Mouse (Mus musculus): ENCODE results near the gene Vkorc1l1.

Gene Vkorc1l1

DNA sequence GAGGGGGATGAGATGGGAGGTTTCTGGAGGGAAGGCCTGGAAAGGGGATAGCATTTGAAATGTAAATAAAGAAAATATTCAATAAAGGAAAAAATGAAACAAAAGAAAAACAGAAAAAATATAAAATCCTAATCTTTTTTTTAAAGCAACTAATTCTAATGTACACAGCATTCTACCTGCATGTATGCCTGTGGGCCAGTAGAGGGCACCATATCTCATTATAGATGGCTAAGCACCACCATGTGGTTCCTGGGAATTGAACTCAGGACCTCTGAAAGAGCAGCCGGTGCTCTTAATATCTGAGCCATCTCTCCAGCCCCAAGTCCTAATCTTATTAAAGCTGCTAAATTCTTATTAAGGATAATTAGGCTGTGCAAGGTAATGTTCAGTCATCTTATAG is 65.6 kb downstream of the Vkorc1l1 start:
- DNase-seq = no peak

DNA sequence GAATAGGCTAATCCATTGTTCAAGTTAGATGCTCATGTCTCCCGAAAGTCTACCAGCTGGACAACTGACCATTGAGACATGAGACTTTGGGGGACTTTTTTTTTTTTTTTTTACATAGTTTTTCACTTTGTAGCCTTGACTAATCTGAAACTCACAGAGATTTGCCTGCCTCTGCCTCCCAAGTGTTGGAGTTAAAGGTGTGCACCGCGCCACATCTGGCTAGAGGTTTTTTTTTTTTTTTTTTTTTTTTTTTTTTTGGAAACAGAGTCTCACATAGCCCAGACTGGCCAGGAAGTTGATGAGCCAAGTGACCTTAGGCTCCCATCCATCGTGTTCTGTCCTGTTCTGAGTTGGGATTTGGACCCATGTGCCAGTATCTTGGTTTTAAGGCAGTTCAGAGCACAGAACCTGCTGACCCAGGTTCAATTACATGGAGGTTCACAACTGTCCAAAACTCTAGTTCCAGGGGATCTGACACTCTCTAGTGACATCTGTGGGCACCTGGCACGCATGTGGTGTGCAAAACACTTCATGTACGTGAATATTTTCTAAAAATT is 66.3 kb downstream of the Vkorc1l1 start:
- DNase-seq = no peak

DNA sequence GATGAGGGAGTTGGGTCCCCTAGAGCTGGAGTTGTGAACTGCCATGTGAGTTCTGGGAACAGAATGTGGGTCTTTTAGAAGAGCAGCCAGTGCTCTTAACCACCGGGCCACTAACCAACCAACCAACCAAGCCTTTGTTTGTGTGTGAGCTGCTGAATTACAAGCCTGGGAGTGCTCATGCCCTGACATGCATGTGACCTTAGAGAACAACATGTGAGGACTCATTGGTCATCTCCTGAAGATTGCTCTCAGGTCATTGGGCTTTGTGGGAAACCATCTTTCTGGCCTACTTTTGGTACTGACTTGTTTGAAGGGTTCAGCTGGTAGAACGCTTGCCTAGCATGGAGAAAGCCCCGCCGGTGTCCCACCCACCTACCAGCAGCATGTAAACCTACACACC is 68.0 kb downstream of the Vkorc1l1 start:
- DNase-seq = no peak

DNA sequence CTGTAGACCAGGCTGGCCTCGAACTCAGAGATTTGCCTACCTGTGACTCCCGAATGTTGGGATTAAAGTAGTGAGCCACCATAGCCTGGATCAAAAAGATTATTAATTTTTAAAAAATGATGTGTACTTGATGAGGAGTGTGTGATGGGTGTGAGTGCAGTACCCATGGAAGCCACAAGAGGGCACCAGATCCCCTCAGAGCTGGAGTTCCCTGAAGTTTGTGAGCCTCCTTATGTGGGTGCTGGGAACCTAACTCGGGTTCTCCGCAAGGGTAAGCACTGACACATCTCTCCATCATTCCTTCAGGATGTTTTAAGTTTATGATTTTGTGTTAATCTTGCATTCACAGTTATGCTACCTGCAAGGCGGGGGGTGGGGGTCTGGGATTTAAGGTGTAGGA is 69.2 kb downstream of the Vkorc1l1 start:
- no peak for DNase-seq

DNA sequence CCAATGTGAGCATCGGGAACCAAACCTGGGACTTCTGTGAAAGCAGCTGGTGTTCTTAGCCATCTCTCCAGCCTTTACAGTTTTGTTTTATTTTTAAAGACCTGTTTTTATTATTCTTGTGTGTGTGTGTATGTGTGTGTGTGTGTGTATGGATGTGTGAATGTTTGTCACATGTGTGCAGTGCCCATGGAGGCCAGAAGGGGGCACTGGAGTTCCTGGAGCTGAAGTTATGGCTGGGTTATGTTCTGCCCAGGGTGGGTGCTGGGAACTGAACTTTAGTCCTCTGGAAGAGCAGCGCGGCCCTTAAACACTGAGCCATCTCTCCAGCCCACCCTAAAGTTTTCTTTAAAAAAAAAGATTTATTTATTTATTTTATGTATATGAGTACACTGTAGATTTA is 73.3 kb downstream of the Vkorc1l1 start:
- no peak for DNase-seq

DNA sequence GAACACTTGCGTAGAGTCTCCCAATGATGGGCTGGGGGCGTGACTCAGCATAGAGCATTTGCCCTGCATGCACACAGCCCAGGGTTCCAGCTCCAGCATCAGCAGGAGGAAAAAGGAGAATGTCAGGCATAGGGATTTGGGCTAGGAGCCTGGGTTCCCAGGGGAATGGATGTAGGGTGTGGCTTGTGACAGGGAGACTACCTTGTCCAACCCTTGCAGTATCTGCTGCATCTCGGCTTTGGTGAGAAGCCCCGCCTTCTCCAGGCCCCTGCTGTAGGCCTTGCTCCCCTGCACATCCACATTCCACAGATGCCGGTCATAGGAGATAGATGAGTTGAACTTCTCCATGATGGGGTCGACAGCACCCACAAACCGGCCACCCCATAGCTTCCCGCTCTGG is 77.7 kb downstream of the Vkorc1l1 start:
- no peak for DNase-seq

DNA sequence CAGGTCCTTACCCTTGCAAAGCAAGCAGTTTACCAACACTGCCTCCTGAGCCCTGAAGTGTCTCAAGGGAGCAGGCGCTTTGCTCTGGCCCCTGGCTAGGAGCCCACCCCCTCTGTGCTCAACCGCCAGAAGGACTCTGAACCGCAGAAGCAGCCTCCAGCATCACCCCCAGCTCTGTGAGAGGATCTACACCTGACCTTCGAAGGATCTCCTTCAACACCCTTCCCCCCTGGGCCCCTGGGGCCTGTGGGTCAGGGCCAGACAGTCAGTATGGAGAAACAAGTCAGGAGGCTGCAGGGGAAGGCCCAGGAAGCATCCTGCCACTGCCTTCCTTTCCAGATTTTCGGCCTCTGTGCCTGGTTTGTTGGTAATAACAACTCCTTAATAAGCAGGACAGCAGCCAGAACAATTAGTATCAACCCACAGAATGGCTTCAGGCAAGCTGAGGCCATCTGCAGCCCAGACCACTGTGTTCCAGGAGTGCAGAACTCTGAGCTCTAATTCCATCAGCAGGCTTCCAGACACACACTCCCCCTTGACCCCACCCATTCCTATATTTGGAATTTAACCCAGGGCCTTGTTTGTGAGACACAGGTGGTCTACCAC is 79.7 kb downstream of the Vkorc1l1 start:
- no peak for DNase-seq

DNA sequence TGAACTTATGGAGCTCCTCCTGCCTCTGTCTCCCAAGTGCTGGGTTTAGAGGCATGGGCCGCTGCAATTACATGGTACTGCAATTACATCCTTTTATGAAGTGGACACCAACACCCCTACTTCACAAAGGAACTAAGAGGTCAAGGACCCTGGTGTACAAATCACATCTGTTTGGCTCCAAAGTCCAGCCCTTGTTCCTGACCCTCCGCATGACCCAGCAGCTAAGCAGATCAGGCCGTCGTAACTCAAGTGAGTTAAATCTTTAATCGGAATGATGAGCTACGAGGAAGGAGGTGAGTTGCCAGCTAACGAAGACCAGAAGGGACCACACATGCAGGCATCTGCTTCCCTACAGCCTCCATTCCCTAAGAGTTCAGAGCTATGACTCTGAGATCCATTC is 80.6 kb downstream of the Vkorc1l1 start:
- no peak for DNase-seq

DNA sequence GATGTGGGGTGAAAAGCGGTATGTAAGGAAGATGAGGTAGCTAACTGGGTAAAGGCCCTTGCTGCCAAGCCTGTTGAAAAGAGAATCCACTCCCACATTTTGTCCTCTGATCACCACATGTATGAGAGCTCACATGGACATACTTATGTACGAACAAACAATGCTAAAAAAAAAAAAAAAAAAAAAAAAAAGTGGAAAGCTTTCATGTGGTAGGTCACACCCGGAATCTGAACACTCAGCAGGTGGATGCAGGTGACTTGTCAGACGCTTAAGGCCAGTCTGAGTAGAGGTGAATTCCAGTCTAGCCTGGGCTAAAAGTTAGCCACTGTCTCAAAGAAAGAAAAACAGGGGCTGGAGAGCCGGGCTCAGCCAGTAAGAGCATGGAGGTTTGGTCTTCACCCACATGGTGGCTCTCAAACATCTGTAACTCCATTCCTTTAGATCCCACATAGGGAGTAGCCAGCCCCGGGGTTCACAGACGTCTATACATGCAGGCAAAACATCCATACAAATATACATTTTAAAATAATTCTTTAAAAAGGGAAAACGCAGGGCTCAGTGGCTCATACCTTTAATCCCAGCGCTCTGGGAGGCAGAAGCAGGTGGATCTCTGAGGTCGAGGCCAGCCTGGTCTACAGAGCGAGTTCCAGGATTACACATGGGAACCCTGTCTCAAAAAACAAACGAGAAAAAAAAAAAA is 81.4 kb downstream of the Vkorc1l1 start:
- no peak for DNase-seq

DNA sequence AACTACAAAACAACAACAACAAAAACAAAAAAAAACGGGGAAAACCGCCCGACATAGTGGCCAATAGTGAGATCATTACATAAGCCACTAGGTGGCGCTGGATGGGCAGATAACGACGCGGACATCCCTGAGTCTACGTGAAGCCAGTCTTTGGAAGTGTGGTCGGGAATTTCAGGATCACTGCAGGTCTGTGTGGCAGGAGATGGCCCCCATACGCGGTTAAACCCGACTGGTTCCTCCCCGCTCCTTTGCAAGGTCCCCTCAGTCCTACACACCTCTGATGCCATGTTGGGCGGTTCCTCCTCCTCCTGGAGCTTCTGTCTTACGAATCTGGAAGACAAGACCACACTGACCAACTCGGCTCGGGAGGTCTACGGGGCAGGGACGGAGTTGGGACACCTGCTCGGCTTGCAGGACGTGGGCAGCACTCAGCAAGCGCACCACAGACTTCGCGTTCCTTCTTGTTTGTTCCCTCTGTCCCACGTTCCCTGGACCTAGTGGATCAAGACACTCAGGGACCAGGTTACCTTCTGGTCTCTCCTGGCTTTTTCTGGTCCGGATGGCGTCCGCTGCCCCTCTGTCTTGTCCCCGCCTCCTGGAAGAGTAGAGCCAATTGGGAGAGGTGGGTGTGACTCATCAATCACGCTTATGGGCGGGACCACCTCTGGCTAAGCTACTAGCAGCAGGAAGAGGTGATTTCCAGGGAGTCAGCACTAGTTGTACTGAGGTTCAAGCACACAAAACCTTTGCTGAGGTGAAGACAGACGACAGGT is 82.2 kb downstream of the Vkorc1l1 start:
- peak; percentile 72 for DNase-seq

DNA sequence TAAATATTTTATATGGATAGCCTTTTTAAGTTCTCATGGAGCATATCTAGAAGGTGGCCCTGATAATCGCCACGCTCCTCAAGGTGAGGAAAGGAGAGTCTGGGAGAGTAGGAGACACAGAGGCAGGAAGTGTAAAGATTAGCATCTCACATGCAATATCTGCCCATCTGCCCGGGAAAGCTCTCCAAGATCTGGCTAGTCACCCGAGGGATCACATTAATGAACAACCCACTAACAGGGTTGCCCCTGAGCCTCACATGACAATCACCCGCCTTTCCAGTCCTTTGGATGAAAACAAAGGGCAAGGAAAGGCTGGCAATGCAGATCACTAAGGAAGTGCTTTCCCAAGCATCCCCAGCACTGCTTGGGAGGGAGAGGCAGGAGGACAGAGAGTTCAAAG is 85.4 kb downstream of the Vkorc1l1 start:
- no peak for DNase-seq

DNA sequence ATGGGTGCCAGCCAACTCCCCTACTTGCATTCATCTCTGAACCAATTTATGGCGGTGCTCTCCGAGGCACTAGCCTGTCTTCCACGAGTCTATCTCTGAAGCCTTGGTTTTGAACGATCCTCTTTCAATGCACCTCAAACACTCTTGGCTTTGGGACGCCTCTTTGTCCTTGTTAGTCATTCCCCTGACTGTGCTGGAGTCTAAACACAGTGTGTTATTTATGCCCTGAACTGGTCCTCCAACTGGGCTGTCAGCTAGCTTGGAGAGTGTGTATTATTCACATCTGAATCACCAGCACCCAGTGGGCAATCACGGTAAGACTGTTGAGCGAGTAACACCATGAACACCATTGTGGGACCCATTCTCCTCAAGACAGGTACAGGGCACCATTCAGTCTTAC is 85.9 kb downstream of the Vkorc1l1 start:
- no peak for DNase-seq

DNA sequence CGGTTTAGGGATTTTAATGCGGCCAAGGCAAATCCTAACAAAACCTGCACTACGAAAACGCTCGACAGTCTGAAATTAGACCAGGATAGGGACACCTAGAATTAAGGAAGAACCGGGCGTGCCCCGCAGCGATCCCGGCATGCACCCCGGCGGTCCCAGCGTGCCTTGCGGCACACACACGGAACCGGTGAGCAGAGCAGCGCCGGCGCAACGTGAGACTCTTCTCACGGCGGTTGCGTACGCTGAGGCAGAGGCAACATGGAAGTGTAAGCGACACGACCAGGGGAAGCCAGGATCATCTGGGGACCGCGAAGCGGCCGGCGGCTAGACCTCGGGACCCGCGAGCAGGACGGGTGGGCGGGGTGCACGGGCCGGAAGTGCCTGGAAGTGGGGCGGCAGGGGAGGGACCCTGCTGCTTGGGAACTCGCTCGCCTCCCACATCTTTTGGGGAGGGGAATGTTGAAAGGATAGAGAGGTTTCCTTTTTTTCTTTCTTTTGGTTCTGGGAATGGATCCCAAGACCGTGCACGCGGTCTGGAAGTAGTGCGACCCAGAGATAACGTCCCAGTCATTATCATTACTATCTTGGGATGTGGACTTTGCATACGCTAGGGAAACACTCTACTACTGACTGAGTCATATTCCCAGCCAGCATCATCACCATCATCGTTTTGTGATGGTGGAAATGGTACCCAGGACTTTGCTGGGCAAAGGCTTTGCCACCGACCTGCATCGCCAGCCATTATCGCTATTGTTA is 87.5 kb downstream of the Vkorc1l1 start, which contains the start of the genes Asl and Crcp:
Gene Asl (minus strand): TSS at position 106 of the 756 bp plus-strand sequence.
Gene Crcp (plus strand): TSS at position 149 of the 756 bp plus-strand sequence.
- DNase-seq = peak; percentile 78

DNA sequence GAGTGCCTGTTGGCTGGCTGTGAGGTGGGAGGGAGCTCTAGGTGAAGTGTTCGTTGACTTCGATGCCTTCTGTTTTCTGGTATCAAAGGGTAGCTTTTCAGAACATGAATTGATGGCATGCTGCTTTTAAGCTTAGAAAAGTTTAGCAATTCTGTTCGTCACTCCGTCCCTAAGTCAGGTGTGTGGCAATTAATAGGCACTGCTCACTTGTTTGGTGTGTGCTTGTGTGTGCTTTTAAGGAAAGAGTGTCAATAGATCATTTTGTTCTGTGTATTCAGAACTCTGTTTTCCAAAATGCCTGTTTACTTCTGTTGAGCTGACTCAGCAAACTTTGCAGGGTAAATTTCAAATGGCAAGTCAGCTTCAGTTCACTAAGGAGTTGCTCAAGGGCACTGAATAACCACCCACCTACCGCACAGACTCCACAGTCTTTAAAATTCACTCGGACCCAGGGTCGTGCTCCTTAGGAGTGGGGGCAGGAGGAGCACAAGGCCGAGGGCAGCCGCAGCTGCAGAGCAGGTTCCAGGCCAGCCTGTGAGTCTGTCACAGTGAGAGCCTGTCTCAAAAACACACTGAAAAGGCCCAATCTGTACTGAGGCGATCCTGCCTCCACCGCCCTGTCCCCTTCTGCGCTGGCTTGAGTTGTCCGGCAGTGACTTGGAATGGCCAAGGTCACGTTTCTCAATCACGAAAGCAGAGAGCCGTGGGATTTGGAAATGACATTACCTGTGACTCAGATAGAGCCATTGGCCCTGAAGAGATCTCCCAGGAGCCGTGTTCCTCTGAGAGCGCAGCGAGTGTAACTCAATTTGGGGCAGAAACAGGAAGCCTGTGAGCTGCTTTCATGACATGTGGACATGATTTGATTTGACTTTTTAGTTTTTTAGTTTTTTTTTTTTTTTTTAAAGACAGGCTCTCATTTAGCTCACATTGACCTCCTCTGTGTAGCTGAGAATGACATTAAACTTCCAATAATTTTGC is 89.9 kb downstream of the Vkorc1l1 start:
- no peak for DNase-seq

DNA sequence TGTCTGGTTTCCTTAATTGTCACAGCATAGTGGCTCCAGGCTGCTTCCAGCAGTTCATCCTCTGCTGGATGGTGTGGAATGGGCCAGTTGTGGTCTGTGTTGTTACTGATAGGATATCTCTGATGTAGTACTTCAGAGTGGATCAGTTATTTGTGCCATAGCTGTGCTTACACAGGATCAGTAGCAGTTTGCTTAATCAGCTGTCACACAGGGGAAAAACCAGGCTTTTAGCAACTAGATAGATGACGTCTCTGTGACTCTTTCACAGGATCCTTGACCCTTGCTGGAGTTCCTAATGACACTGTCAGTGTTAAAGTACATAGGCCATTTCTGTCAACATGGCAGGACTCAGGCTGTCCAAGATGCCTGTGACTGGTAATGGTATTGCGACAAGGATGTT is 92.1 kb downstream of the Vkorc1l1 start:
- no peak for DNase-seq

Measured in cerebellum, adult 11 months (tissue).